Mouse (Mus musculus): Measurements from ENCODE around the gene Gm19410. TPM values are rescaled to one million over a fixed set of nuclear protein-coding genes. Genes with fewer than 3 reads are reported as not detected.

Gm19410 gene
- not detected for total RNA-seq (2023)

DNA sequence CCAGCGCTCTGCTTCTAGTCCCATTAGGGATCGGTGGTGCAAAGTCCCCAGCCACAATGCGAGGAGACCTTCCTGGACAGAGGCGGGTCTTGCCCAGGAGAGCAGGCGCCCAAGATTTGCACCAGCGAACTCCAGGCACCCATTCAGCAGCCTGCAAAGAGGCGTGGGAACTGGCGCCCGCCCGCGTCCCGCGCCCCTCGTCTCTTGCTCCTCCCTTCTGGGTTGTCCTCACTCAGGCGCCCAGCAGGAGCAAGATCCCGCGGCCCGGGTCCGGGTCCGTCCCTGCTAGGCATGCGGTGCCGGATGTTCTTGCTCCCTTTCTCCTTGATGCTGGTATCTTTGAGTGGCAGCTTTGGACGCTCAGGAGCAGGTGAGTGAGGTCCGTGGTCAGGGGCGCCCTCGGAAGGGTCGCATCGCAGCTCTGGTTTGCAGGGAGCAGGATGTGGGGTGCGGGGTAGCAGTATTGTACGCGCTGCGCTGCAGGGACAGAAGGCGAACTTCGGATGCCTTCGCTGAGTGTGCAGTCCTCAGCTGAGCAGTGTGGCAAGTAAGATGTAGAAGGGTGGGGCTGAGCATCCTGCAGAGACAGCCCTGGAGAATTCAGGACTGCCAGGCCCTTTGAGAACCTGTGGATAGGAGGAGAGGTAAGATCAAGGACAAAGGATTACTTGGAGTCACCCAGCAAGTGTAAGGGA, at the start of gene Gm19410:
Gene Gm19410, plus strand, starts transcription at position 292 of the 695 bp plus-strand sequence.

Data from CD8-positive naive resting alpha-beta T cell, adult 57 days (primary cell).